Mouse (Mus musculus) erythroblast, embryonic 14.5 days (primary cell): Measurements from ENCODE around the gene Ttll9.

Experiments used
- GATA1 ChIP-seq: IDR thresholded peaks from 2 replicates; pipeline ENCODE4 v1.6.1; 2012; ENCODE audit warnings: low read length, inconsistent platforms, mixed read lengths
- TAL1 ChIP-seq: IDR thresholded peaks from 3 replicates; pipeline ENCODE4 v1.6.1; 2012; ENCODE audit warnings: low read length, inconsistent platforms, mixed read lengths

- no peak for TF ChIP-seq GATA1
- TF ChIP-seq TAL1 = no peak
Observed at GRCm38 (mm10) chr2:152933048-152933447, 29.2 kb upstream of the Ttll9 start, which contains the start of gene Foxs1.
